Mouse (Mus musculus) midbrain, embryonic 12.5 days (tissue): ENCODE results near the gene Gm15155. TPM values are rescaled to one million over a fixed set of nuclear protein-coding genes. Genes with fewer than 3 reads are reported as not detected.
"Not testable (repeated sequence)": the region's sequence is repeated elsewhere in the genome, so short reads cannot be mapped to it uniquely, and the experiment has no call there.

Source experiments
- ATAC-seq: fragments of 200-750 bp; cut with Nextera tagmentation; 2 replicates; pipeline ENCODE4 v1.8.0; 2017; ENCODE audit warnings: low read depth, moderate TSS enrichment, moderate library complexity; ENCODE audit not compliant: low FRiP score
- H3K27ac ChIP-seq: fragments of 300-500 bp; sonication (generic); replicated peaks from 2 replicates; pipeline ENCODE4 v1.5.1; 2016; ENCODE audit warnings: mild to moderate bottlenecking
- H3K27me3 ChIP-seq: fragments of 300-500 bp; sonication (generic); 2 replicates; pipeline ENCODE4 v1.6.1; 2016; ENCODE audit warnings: mild to moderate bottlenecking
- H3K36me3 ChIP-seq: fragments of 300-500 bp; sonication (generic); 2 replicates; pipeline ENCODE4 v1.6.1; 2016
- H3K4me1 ChIP-seq: fragments of 300-500 bp; sonication (generic); 2 replicates; pipeline ENCODE4 v1.6.1; 2016
- H3K4me2 ChIP-seq: fragments of 300-500 bp; sonication (generic); replicated peaks from 2 replicates; pipeline ENCODE4 v1.6.1; 2016; ENCODE audit warnings: mild to moderate bottlenecking, moderate library complexity
- H3K4me3 ChIP-seq: fragments of 300-500 bp; sonication (generic); 2 replicates; pipeline ENCODE4 v1.5.1; 2016; ENCODE audit warnings: mild to moderate bottlenecking
- H3K9ac ChIP-seq: fragments of 300-500 bp; sonication (generic); replicated peaks from 2 replicates; pipeline ENCODE4 v1.6.1; 2016; ENCODE audit warnings: mild to moderate bottlenecking, moderate library complexity
- H3K9me3 ChIP-seq: fragments of 300-500 bp; sonication (generic); 2 replicates; pipeline ENCODE4 v1.6.1; 2016; ENCODE audit warnings: mild to moderate bottlenecking
- polyA plus RNA-seq: library from polyadenylated mRNA; unstranded; fragments of >200 nt; fragmentation: Nextera tagmentation; extraction: Ambion mirVana; gene quantifications from 2 replicates; pipeline ENCODE4 v1.2.1, GENCODE M21; 2016

Gm15155 gene
- polyA plus RNA-seq, 1 experiment from 2014 or later, result not detected

DNA sequence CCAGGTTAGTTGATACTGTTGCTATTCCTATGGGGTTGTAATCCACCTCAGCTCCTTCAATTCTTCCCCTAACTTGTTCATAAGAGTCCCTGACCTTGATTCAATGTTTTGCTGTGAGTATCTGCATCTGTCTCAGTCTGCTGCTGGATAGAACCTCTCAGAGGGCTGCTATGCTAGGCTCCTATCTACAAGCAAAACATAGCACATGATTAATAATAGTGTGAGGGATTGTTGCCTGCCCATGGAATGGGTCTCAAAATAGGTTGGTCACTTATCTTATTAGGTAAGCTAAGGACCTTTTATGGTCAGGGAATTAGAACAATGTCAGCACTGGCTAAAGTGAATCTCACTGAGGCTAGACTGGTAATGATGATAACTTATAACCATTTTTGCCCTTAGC is 547.0 kb downstream of the Gm15155 start:
- no peak overlapping the region for H3K27ac ChIP-seq
- ATAC-seq, result no peak
- H3K27me3 ChIP-seq, result no peaks in the 10 kb centered on the region
- H3K36me3 ChIP-seq, result no peaks in the 10 kb centered on the region
- no peak overlapping the region for H3K4me3 ChIP-seq
- no peaks in the 10 kb centered on the region for H3K4me1 ChIP-seq
- H3K9ac ChIP-seq, result no peak overlapping the region
- no peaks in the 10 kb centered on the region for H3K9me3 ChIP-seq
- no peak overlapping the region for H3K4me2 ChIP-seq

DNA sequence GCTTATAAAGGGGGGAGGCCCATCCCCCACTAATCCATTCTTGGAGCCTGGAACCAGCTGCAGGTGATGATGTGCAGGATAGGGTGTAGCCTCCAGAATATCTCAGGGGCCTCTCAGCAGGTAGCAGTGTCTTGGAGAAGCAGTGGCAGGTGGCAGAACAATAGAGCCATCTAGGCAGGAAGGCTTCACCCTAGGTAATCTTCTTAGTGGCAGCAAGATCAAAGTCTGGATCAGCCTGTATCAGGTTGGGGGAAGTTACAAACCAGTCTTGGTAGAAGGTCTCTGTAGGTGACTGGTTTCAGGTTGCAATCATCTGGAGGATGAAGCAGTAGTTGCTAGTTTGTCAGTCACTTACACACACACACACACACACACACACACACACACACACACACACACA is 679.3 kb downstream of the Gm15155 start:
- not testable (repeated sequence) for H3K27me3 ChIP-seq, H3K36me3 ChIP-seq, H3K4me3 ChIP-seq, H3K9ac ChIP-seq, H3K9me3 ChIP-seq, H3K4me1 ChIP-seq, ATAC-seq, H3K27ac ChIP-seq, H3K4me2 ChIP-seq

Other genes starting within 250 kb of the Gm15155 start
- 2.6 and 2.7 TPM in 2 replicates for gene Ptchd1, start 927 bp upstream of the Gm15155 start, polyA plus RNA-seq